Mouse (Mus musculus): ENCODE results near the gene Nebl. TPM values are rescaled to one million over a fixed set of nuclear protein-coding genes. Genes with fewer than 3 reads are reported as not detected.

The Nebl gene
- polyA plus RNA-seq, 1 experiment: 132 TPM

- no peak for DNase-seq
- WGBS: 72% methylated on average over 12 of the region's 12 CpGs
- H3K4me3 ChIP-seq (ENCODE audit: control insufficient read depth, insufficient read depth, low read length): no peak overlapping the region
- no peaks in the 10 kb centered on the region for H3K36me3 ChIP-seq (ENCODE audit: control insufficient read depth, insufficient read depth, low read length)
- H3K27me3 ChIP-seq (ENCODE audit: control insufficient read depth, insufficient read depth, low read length): no peaks in the 10 kb centered on the region; the same call in 1 of the 2 replicates
- H3K27ac ChIP-seq (ENCODE audit: control insufficient read depth, insufficient read depth, low read length): no peak overlapping the region
- TF ChIP-seq CTCF (IDR thresholded peaks at IDR 0.05; ENCODE audit: borderline replicate concordance, control insufficient read depth, extremely low read depth, insufficient read depth, low read length, poor library complexity): no peak
- TF ChIP-seq POLR2A (IDR thresholded peaks at IDR 0.05; ENCODE audit: control insufficient read depth, extremely low read depth, insufficient read depth, low read length, poor library complexity): no peak
- no peaks in the 10 kb centered on the region; the same call in 1 of the 2 replicates for H3K4me1 ChIP-seq (replicated peaks; ENCODE audit: control insufficient read depth, insufficient read depth, low read length)
Measured at GRCm38 (mm10) chr2:17723268-17724019, 7.8 kb downstream of the Nebl start.

GRCm38 (mm10) chr2:17721177-17721715 lies 10.0 kb downstream of the Nebl start:
- 91% methylated on average over 6 of the region's 6 CpGs for WGBS
- Histone ChIP-seq H3K4me3 (ENCODE audit: control insufficient read depth, insufficient read depth, low read length) (no peak overlapping the region), H3K4me1 (replicated peaks; ENCODE audit: control insufficient read depth, insufficient read depth, low read length) (no peaks in the 10 kb centered on the region), H3K36me3 (ENCODE audit: control insufficient read depth, insufficient read depth, low read length) (no peaks in the 10 kb centered on the region), H3K27me3 (ENCODE audit: control insufficient read depth, insufficient read depth, low read length) (no peaks in the 10 kb centered on the region), H3K27ac (ENCODE audit: control insufficient read depth, insufficient read depth, low read length) (no peak overlapping the region)
- no peak for TF ChIP-seq POLR2A (IDR thresholded peaks at IDR 0.05; ENCODE audit: control insufficient read depth, extremely low read depth, insufficient read depth, low read length, poor library complexity)
- no peak for TF ChIP-seq CTCF (IDR thresholded peaks at IDR 0.05; ENCODE audit: borderline replicate concordance, control insufficient read depth, extremely low read depth, insufficient read depth, low read length, poor library complexity)
- DNase-seq: no peak

- Histone ChIP-seq H3K4me1 (replicated peaks; ENCODE audit: control insufficient read depth, insufficient read depth, low read length) (no peaks in the 10 kb centered on the region), H3K4me3 (ENCODE audit: control insufficient read depth, insufficient read depth, low read length) (no peak overlapping the region), H3K36me3 (ENCODE audit: control insufficient read depth, insufficient read depth, low read length) (no peaks in the 10 kb centered on the region), H3K27ac (ENCODE audit: control insufficient read depth, insufficient read depth, low read length) (no peak overlapping the region), H3K27me3 (ENCODE audit: control insufficient read depth, insufficient read depth, low read length) (no peaks in the 10 kb centered on the region)
- TF ChIP-seq CTCF (IDR thresholded peaks at IDR 0.05; ENCODE audit: borderline replicate concordance, control insufficient read depth, extremely low read depth, insufficient read depth, low read length, poor library complexity): no peak
- no peak for TF ChIP-seq POLR2A (IDR thresholded peaks at IDR 0.05; ENCODE audit: control insufficient read depth, extremely low read depth, insufficient read depth, low read length, poor library complexity)
- 86% methylated on average over 1 of the region's 1 CpGs for WGBS
- no peak for DNase-seq
Measured at GRCm38 (mm10) chr2:17718281-17718680, 13.0 kb downstream of the Nebl start.

- Histone ChIP-seq H3K27ac (ENCODE audit: control insufficient read depth, insufficient read depth, low read length) (no peak overlapping the region), H3K27me3 (ENCODE audit: control insufficient read depth, insufficient read depth, low read length) (no peaks in the 10 kb centered on the region), H3K4me3 (ENCODE audit: control insufficient read depth, insufficient read depth, low read length) (no peak overlapping the region), H3K4me1 (replicated peaks; ENCODE audit: control insufficient read depth, insufficient read depth, low read length) (peaks cover 2% of the 10 kb centered on the region; the same call in 1 of the 2 replicates), H3K36me3 (ENCODE audit: control insufficient read depth, insufficient read depth, low read length) (no peaks in the 10 kb centered on the region)
- 97% methylated on average over 2 of the region's 2 CpGs for WGBS
- TF ChIP-seq POLR2A (IDR thresholded peaks at IDR 0.05; ENCODE audit: control insufficient read depth, extremely low read depth, insufficient read depth, low read length, poor library complexity): no peak
- DNase-seq: no peak
Measured at GRCm38 (mm10) chr2:17717200-17717599, 14.1 kb downstream of the Nebl start.

- WGBS: 89% methylated on average over 9 of the region's 9 CpGs
- Histone ChIP-seq H3K4me3 (ENCODE audit: control insufficient read depth, insufficient read depth, low read length) (no peak overlapping the region), H3K27ac (ENCODE audit: control insufficient read depth, insufficient read depth, low read length) (no peak overlapping the region), H3K27me3 (ENCODE audit: control insufficient read depth, insufficient read depth, low read length) (no peaks in the 10 kb centered on the region), H3K36me3 (ENCODE audit: control insufficient read depth, insufficient read depth, low read length) (no peaks in the 10 kb centered on the region), H3K4me1 (replicated peaks; ENCODE audit: control insufficient read depth, insufficient read depth, low read length) (peaks cover 2% of the 10 kb centered on the region; the same call in 1 of the 2 replicates)
- no peak for DNase-seq
- TF ChIP-seq CTCF (IDR thresholded peaks at IDR 0.05; ENCODE audit: borderline replicate concordance, control insufficient read depth, extremely low read depth, insufficient read depth, low read length, poor library complexity) (no peak), POLR2A (IDR thresholded peaks at IDR 0.05; ENCODE audit: control insufficient read depth, extremely low read depth, insufficient read depth, low read length, poor library complexity) (no peak)
Measured at GRCm38 (mm10) chr2:17715149-17715767, 16.0 kb downstream of the Nebl start.

- Histone ChIP-seq H3K27ac (ENCODE audit: control insufficient read depth, insufficient read depth, low read length) (no peak overlapping the region), H3K4me1 (replicated peaks; ENCODE audit: control insufficient read depth, insufficient read depth, low read length) (peaks cover 2% of the 10 kb centered on the region; the same call in 1 of the 2 replicates), H3K27me3 (ENCODE audit: control insufficient read depth, insufficient read depth, low read length) (no peaks in the 10 kb centered on the region), H3K4me3 (ENCODE audit: control insufficient read depth, insufficient read depth, low read length) (no peak overlapping the region), H3K36me3 (ENCODE audit: control insufficient read depth, insufficient read depth, low read length) (no peaks in the 10 kb centered on the region)
- TF ChIP-seq CTCF (IDR thresholded peaks at IDR 0.05; ENCODE audit: borderline replicate concordance, control insufficient read depth, extremely low read depth, insufficient read depth, low read length, poor library complexity) (no peak), POLR2A (IDR thresholded peaks at IDR 0.05; ENCODE audit: control insufficient read depth, extremely low read depth, insufficient read depth, low read length, poor library complexity) (no peak)
- DNase-seq: no peak
- WGBS: 93% methylated on average over 14 of the region's 14 CpGs
Measured at GRCm38 (mm10) chr2:17714661-17715060, 16.6 kb downstream of the Nebl start.
